Mouse (Mus musculus): ENCODE data around the gene Lrrc66. TPM values are rescaled to one million over a fixed set of nuclear protein-coding genes. Genes with fewer than 3 reads are reported as not detected.

The Lrrc66 gene
- total RNA-seq, 1 experiment, result not detected

DNA sequence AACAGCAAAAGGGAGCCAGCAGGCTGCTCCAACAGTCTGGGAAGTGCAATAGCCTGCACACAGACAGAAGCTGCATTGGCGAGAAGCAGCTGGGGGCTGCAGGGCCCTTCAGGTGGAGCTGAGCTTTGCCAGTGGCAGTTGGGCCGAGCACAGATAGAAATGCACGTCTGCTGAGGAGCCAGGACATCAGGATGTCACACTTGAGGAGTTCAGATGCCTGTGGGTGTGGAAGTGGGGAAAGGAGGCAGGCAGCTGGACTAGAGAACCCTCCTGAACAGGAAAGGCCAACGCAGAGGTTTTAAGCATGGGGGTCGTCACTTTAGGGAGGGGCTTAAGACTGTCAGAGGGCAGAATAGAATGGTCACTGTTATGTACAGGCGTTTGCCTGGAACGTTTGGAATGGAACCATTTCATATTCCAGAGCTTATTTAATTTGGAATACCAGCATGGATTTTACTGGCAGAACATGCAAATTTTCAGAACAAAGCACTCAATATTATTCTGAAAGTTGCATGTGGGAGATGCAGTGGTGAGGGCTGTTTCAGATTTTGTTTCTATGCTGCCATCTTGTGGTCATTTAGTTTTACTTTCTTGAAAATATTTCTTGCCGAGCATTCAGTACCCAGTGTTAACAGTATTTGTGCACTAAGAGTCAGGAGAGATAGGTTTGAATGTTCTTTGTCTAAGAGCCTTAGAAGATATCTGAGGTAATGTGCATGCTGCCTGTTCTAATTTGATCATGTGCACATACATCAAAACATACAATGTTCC lies 5.2 kb upstream of the Lrrc66 start:
- no peak overlapping the region for H3K9ac ChIP-seq (ENCODE audit: insufficient read depth, low read depth, low read length, poor library complexity, severe bottlenecking)

DNA sequence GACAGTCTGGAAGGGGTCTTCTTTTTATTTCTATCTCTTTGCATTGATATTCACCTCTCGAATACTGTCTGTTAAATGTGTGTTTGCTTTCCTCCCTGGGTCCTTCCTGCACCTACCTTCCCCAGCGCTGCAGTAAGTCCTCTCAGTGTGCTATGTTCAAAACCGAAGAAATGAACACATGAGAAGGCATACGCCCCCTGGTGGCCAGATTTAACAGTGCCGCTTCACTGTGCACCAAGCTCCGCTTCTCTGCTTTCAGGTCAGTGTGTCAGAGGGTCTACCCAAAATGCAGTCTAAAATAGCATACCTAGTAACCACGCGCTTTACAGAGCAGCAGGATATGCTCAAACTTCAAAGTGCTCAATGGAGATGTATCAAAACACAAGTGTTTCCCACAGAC lies 815 bp upstream of the Lrrc66 start:
- in situ Hi-C loops (cut with MboI; ENCODE audit: low sequenced_read_pairs in 2 of 2, unreplicated experiment in 2 of 2), result loop anchor here in 1 of 2 experiments (10.0 kb wide), 1 partner anchor 198 kb away; no protein-coding TSS in a partner anchor
- H3K36me3 ChIP-seq (ENCODE audit: control insufficient read depth, insufficient read depth, low read length, poor library complexity, severe bottlenecking), result no peaks in the 10 kb centered on the region

More for the DNA sequence above, 5.2 kb upstream of the Lrrc66 start:
- TF ChIP-seq ZNF384 (IDR thresholded peaks at IDR 0.05; ENCODE audit: low read depth, low read length), result no peak
- no peak for TF ChIP-seq ZC3H11A (IDR thresholded peaks at IDR 0.05; ENCODE audit: borderline replicate concordance, low read depth, low read length)
- no peak for TF ChIP-seq MAFK (IDR thresholded peaks at IDR 0.05; ENCODE audit: insufficient read depth, low read depth, low read length)
- no peak for TF ChIP-seq HCFC1 (IDR thresholded peaks at IDR 0.05; ENCODE audit: borderline replicate concordance, insufficient read depth, low read length)
- no peak for TF ChIP-seq CHD2 (IDR thresholded peaks at IDR 0.05; ENCODE audit: low read depth, low read length)
- Histone ChIP-seq H3K36me3 (ENCODE audit: control insufficient read depth, insufficient read depth, low read length, poor library complexity, severe bottlenecking) (no peaks in the 10 kb centered on the region), H3K27ac (ENCODE audit: insufficient read depth, low read depth, low read length, poor library complexity, severe bottlenecking) (no peak overlapping the region), H3K4me3 (ENCODE audit: insufficient read depth in 1 of 2, low read depth in 1 of 2, low read length in 2 of 2, poor library complexity in 1 of 2, severe bottlenecking in 1 of 2) (no peak overlapping the region), H3K4me1 (ENCODE audit: control insufficient read depth in 2 of 2, insufficient read depth in 2 of 2, low read length in 2 of 2, poor library complexity in 1 of 2) (peaks cover 0 to 2% of the 10 kb centered on the region in 2 experiments; a peak in 1 of 4 replicates), H3K9me3 (ENCODE audit: control insufficient read depth, insufficient read depth, low read depth, low read length) (no peaks in the 10 kb centered on the region)
- in situ Hi-C loops (cut with MboI; ENCODE audit: low sequenced_read_pairs in 2 of 2, unreplicated experiment in 2 of 2), result loop anchor here (5.0 to 10.0 kb wide), 2 partner anchors 203 to 205 kb away; no protein-coding TSS in a partner anchor
- DNase-seq (ENCODE audit: low read depth, low spot score), result no peak

DNA sequence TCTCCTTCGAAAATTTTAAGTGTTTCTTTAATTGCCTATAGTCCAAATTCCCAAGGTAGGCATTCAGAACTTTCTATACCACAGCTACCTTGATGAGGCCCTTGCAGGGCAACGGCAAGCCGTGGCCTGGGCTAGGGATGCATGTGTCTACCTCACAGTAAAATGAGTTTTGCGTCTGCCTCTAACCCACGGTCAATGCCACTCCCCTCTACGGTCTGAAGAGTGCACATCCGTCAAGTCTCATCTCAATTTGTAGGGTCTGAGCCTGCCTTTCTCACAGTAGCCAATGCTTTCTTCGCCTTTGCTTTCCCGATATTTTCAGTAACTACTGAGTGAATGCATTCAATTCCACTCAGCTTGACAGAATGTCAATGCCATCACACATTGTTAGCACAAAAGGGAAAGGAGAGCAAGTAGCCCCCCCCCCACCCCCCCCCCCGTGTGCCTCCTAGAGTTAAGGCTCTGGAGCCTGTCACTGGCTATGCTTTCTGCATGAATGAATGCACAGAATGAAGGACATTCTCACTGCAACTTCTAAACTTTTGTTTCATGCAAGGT lies 1.2 kb downstream of the Lrrc66 start:
- DNase-seq (ENCODE audit: low read depth, low spot score), result no peak
- TF ChIP-seq HCFC1 (IDR thresholded peaks at IDR 0.05; ENCODE audit: borderline replicate concordance, insufficient read depth, low read length), result no peak
- TF ChIP-seq MAFK (IDR thresholded peaks at IDR 0.05; ENCODE audit: insufficient read depth, low read depth, low read length), result no peak
- no peak for TF ChIP-seq ZC3H11A (IDR thresholded peaks at IDR 0.05; ENCODE audit: borderline replicate concordance, low read depth, low read length)
- TF ChIP-seq ZNF384 (IDR thresholded peaks at IDR 0.05; ENCODE audit: low read depth, low read length), result no peak
- TF ChIP-seq CHD2 (IDR thresholded peaks at IDR 0.05; ENCODE audit: low read depth, low read length), result no peak
- no peak overlapping the region for H3K27ac ChIP-seq (ENCODE audit: insufficient read depth, low read depth, low read length, poor library complexity, severe bottlenecking)
- no peak overlapping the region for H3K4me3 ChIP-seq (ENCODE audit: insufficient read depth in 1 of 2, low read depth in 1 of 2, low read length in 2 of 2, poor library complexity in 1 of 2, severe bottlenecking in 1 of 2)
- in situ Hi-C loops (cut with MboI; ENCODE audit: low sequenced_read_pairs in 2 of 2, unreplicated experiment in 2 of 2), result loop anchor here in 1 of 2 experiments (10.0 kb wide), 1 partner anchor 196 kb away; no protein-coding TSS in a partner anchor
- no peaks in the 10 kb centered on the region for H3K36me3 ChIP-seq (ENCODE audit: control insufficient read depth, insufficient read depth, low read length, poor library complexity, severe bottlenecking)
- H3K9ac ChIP-seq (ENCODE audit: insufficient read depth, low read depth, low read length, poor library complexity, severe bottlenecking), result no peak overlapping the region
- peaks cover 0 to 2% of the 10 kb centered on the region in 2 experiments; a peak in 1 of 4 replicates for H3K4me1 ChIP-seq (ENCODE audit: control insufficient read depth in 2 of 2, insufficient read depth in 2 of 2, low read length in 2 of 2, poor library complexity in 1 of 2)
- H3K9me3 ChIP-seq (ENCODE audit: control insufficient read depth, insufficient read depth, low read depth, low read length), result no peaks in the 10 kb centered on the region

More for the DNA sequence above, 815 bp upstream of the Lrrc66 start:
- H3K27ac ChIP-seq (ENCODE audit: insufficient read depth, low read depth, low read length, poor library complexity, severe bottlenecking), result no peak overlapping the region
- no peak overlapping the region for H3K9ac ChIP-seq (ENCODE audit: insufficient read depth, low read depth, low read length, poor library complexity, severe bottlenecking)
- peaks cover 0 to 2% of the 10 kb centered on the region in 2 experiments; a peak in 1 of 4 replicates for H3K4me1 ChIP-seq (ENCODE audit: control insufficient read depth in 2 of 2, insufficient read depth in 2 of 2, low read length in 2 of 2, poor library complexity in 1 of 2)
- H3K4me3 ChIP-seq (ENCODE audit: insufficient read depth in 1 of 2, low read depth in 1 of 2, low read length in 2 of 2, poor library complexity in 1 of 2, severe bottlenecking in 1 of 2), result no peak overlapping the region
- TF ChIP-seq ZC3H11A (IDR thresholded peaks at IDR 0.05; ENCODE audit: borderline replicate concordance, low read depth, low read length) (peak; percentile 49; the same call in 1 of the 2 replicates), ZNF384 (IDR thresholded peaks at IDR 0.05; ENCODE audit: low read depth, low read length) (no peak)
- peak; percentile 81 for DNase-seq (ENCODE audit: low read depth, low spot score)
- H3K9me3 ChIP-seq (ENCODE audit: control insufficient read depth, insufficient read depth, low read depth, low read length), result no peaks in the 10 kb centered on the region

DNA sequence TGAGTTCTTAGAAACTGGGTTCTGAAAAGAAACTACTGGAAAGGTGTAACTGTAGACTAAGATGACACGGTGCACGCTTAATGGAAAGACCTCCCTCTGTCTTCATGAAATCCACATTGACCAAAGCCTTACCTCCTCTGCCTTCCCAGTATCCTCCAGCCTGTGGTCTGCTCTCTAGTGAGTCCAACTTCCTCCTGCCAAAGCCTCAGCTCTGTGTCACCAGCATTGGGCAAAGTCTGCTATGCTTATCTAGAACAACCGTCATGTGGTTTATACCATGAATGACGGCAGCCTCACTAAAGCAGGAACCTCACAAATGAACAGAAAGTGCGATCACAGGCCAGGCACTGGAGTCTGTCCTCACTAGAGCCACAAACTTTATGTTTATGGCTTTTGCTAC lies 2.2 kb downstream of the Lrrc66 start:
- H3K36me3 ChIP-seq (ENCODE audit: control insufficient read depth, insufficient read depth, low read length, poor library complexity, severe bottlenecking), result no peaks in the 10 kb centered on the region
- H3K27ac ChIP-seq (ENCODE audit: insufficient read depth, low read depth, low read length, poor library complexity, severe bottlenecking), result no peak overlapping the region
- TF ChIP-seq HCFC1 (IDR thresholded peaks at IDR 0.05; ENCODE audit: borderline replicate concordance, insufficient read depth, low read length) (no peak), ZNF384 (IDR thresholded peaks at IDR 0.05; ENCODE audit: low read depth, low read length) (no peak), MAFK (IDR thresholded peaks at IDR 0.05; ENCODE audit: insufficient read depth, low read depth, low read length) (no peak), CHD2 (IDR thresholded peaks at IDR 0.05; ENCODE audit: low read depth, low read length) (no peak), ZC3H11A (IDR thresholded peaks at IDR 0.05; ENCODE audit: borderline replicate concordance, low read depth, low read length) (no peak)
- no peak overlapping the region for H3K4me3 ChIP-seq (ENCODE audit: insufficient read depth in 1 of 2, low read depth in 1 of 2, low read length in 2 of 2, poor library complexity in 1 of 2, severe bottlenecking in 1 of 2)
- H3K4me1 ChIP-seq (ENCODE audit: control insufficient read depth in 2 of 2, insufficient read depth in 2 of 2, low read length in 2 of 2, poor library complexity in 1 of 2), result peaks cover 0 to 2% of the 10 kb centered on the region in 2 experiments; a peak in 1 of 4 replicates
- H3K9me3 ChIP-seq (ENCODE audit: control insufficient read depth, insufficient read depth, low read depth, low read length), result no peaks in the 10 kb centered on the region
- no peak for DNase-seq (ENCODE audit: low read depth, low spot score)
- H3K9ac ChIP-seq (ENCODE audit: insufficient read depth, low read depth, low read length, poor library complexity, severe bottlenecking), result no peak overlapping the region
- in situ Hi-C loops (cut with MboI; ENCODE audit: low sequenced_read_pairs in 2 of 2, unreplicated experiment in 2 of 2), result loop anchor here in 1 of 2 experiments (10.0 kb wide), 1 partner anchor 195 kb away; no protein-coding TSS in a partner anchor

Data from ES-E14 (cell line).